Mouse (Mus musculus) frontal cortex, adult 2 months (tissue): ENCODE results near the gene Sfi1. TPM values are rescaled to one million over a fixed set of nuclear protein-coding genes. Genes with fewer than 3 reads are reported as not detected.
"Not testable (repeated sequence)": the region's sequence is repeated elsewhere in the genome, so short reads cannot be mapped to it uniquely, and the experiment has no call there.

ENCODE experiments used
- DNase-seq, 2 experiments: peaks; one replicate each; pipeline ENCODE4 v3.0.0; 2022; ENCODE audit warnings: low spot score in 1 of 2; ENCODE audit errors: extremely low spot score in 1 of 2
- polyA plus RNA-seq: library from polyadenylated mRNA; depleted of rRNA; stranded (reverse); fragments of >200 nt; gene quantifications from 2 replicates; pipeline ENCODE4 v1.2.3, GENCODE M21; 2012; rRNA removed

Gene Sfi1
- polyA plus RNA-seq, result 32.7 and 36.6 TPM in 2 replicates

DNA sequence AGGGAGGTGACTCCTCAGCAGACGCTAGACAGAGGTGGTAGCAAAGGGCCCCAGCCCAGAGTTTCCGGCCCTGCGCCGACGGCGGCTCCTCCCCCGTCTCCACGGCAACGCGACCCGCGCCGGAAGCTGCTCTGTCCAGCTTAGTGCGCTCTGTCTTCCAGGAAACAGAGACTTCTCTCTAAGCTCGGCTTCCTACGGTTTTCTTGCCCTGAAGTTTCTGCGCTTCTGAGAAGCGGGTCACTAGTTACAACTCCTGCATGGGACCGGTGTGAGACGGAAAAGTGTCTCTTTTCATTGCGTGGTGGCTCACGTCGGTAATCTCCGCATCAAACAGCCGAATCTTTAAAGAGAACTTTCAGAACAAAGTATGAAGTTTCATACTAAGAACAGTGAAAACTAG lies at the start of gene Sfi1:
Gene Sfi1 (minus strand): TSS at position 101 of the 400 bp plus-strand sequence.
- no peak for DNase-seq

DNA sequence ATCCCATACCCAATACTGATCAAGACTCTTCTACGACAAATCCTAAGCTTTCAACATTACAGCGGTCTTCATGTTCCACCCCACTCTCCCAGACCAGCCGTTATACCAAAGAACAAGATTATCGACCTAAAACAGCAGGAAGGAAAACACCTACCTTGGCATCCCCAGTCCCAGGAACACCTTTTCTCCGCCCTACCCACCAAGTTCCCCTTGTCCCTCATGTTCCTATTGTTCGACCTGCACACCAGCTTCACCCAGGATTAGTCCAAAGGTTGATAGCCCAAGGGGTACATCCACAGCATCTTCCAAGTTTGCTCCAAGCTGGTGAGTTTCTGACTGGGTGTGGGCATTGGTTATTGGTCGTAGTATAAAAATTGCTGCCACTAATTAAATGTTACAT lies 49.1 kb upstream of the Sfi1 start:
- DNase-seq, result no peak

DNA sequence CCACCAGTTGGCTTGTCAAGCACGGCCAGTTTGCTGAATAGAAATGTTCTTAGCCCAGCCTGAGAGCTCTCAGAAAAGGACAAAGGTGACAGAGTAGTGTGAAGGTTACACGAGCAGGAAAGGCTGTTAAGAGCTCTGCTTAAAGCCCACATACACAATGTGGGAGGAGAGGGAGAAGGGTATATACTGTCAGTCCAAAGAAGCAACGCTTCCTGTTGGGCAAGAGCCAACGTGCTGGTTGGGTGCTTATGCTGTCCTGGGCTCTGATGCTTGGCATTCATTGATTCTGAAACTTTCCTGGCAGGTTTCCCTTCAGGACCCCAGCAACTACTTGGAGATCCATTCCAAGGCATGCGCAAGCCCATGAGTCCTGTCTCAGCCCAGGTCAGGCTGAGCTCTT lies 42.0 kb upstream of the Sfi1 start:
- no peak for DNase-seq

DNA sequence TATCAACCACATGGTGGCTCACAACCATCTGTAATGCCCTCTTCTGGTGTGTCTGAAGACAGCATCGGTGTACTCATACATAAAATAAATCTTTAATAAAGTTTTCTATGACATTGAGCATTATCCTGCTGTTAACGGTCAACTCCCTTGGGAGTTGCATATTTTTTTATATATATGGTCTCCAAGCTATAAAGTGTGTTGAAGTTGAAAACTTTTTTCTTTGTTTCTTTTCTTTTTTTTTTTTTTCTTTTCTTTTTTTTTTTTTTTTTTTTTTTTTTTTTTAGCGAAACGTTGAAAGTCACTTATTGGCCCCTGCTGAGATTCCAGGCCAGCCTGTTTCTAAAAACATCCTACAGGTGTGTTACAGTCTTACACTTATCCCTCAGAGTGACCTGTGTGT lies 40.4 kb upstream of the Sfi1 start:
- DNase-seq, result no peak

DNA sequence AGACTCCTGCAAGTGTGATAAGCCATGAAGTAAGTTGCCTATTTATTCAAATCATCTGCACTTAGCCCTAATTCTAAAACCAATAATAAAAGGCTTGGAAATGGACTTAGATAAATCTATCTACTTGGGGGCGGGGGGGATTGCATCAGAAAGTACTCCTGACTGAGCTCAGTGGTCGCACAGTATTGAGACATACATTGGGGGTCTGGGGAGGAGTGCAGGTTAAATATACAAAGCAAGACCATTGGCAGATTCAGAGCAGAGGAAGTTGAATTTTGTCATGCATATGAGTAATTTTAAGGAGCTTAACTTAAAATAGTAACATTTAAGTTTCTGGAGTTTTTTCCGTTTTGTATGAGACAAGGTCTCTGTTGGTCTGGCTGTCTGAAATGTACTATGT lies 39.0 kb upstream of the Sfi1 start:
- no peak for DNase-seq

DNA sequence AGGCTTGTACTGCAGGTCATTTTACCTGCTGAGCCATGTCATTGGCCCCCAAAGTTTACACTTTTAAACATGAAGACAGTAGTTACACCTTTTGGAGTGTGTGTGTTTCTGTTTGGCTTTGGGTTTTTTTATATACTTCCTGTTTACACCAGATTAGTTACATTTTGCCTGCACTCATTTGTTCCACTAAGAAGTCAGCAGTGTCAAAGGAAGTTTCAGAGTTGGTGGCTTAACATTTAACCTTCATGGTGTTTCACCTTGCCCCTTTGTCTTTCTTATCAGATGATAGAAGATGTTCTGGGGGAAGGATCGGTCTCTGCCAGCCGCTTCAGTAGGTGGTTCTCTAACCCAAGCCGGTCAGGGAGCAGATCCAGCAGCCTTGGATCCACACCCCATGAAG lies 33.9 kb upstream of the Sfi1 start:
- DNase-seq, result no peak

DNA sequence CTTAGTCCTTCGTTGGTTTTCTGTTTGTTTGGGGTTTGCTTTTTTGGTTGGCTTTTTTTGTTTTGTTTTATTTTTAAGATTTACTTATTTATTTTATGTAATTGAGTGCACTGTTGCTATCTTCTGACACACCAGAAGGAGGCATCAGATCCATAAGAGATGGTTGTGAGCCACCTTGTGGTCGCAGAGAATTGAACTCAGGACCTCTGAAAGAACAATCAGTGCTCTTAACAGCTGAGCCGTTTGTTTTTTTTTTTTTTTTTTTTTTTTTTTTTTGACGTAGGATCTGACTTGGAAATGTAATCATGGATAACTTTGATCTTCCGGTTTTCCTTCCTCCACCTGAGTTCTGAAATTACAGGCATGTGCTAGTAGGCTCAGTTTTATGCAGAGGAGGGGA lies 29.8 kb upstream of the Sfi1 start:
- no peak for DNase-seq

DNA sequence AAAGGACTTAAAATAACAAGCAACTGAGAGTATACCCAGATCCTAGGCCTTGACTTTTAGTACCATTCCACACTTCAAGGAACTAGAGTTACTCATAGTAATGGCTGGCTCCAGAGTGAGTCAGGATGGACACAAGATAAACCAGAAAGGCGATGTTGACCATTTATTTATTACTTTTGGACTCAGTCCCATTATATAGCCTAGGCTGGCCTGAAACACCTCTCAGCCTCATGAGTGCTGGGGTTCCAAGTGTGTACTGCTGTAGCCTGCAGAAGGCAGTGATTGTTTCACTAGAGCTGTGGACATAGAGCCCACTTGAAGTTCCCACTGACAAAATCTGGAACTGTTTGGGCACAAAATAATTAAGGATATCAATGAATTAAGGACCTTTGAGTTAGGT lies 19.3 kb upstream of the Sfi1 start:
- DNase-seq, result no peak

DNA sequence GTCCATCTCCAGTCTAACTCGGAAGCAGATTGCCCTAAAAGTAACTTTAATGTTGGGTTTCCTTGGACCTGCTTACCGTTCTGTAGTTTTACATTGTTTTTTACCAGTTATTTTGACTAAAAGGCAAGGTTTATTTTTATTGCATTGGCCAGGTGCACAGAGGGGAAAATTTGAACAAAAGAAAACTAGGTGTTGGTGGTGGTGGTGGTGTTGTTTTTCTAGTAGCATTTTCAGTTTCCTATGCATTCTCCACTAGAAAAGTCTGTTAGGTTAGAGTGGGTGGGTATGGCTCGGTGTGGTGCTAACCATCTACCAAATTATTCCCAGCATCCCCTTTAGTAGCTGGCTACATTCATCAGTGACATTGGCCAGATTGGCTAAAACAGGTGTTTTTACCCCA lies 13.5 kb upstream of the Sfi1 start:
- DNase-seq, result no peak

DNA sequence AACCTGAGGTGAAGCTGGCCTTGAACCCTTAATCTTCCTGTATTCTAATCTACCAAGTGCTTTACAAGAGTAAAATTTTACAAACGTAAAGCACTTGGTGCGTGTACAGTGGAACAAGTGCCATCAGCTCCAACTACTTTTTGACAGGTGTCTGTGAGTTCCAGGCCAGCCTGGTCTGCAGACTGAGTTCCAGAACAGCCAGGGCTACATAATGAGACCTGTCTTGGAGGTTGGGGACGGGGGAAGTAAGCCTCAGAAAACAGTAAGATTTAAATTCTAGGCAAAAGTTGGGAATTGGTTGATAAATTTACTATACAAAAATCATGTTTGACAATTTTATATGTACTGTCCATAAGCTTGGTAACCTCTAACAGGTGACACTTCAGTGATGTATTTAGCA lies 11.9 kb upstream of the Sfi1 start:
- no peak for DNase-seq

DNA sequence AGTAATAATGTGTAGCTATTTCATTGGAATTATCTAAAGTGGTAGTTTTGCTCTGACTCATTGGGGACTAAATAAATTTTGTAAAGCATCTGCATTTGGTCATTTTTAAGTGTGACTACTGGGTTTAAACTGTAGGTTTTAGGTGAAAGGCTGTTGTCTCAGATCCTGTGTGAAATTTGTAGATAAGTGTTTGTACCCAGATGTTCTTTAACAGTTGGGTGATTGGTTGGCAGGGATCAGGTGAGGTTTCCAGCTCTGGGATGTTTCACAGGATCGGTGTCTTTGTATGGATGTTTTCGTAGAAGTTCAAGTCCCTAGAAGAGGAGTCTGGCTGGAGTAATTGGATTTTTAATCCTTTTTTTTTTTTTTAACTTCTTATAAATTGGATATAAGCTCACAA lies 10.5 kb upstream of the Sfi1 start:
- DNase-seq, result no peak

DNA sequence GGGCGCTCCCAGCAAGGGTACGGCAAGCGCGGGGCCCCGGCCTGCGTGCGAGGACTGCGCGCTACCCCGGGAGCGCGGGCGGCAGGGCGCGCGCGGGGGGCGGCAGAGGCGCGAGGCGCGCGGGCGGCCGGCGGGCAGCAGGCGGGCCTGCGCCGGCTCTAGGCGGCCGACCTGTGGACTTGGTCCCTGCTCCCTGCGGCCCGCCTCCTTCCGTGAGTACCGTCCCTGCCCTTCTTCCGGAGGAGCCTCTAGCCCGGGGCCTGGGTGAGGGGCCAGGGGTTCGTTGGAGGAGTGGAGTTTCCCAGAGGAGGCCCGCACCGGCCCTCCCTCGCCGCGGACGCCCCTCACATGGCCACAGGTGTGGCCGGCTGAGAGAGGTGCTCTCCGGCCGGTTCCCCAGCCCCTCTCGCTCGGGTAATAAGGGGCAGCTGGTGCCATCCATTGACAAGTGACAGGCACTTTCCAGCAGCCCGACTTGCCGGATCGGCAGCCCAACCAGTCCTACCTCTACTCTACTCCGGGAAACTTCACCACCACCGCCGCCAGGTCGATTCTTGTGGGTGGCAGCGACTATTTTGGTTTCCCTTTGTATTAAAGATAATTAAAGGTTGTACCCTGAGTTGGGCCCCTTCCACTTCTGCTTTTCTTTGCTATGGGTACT lies 9.6 kb upstream of the Sfi1 start:
- peak in 1 of 2 experiments; percentile 22 for DNase-seq

DNA sequence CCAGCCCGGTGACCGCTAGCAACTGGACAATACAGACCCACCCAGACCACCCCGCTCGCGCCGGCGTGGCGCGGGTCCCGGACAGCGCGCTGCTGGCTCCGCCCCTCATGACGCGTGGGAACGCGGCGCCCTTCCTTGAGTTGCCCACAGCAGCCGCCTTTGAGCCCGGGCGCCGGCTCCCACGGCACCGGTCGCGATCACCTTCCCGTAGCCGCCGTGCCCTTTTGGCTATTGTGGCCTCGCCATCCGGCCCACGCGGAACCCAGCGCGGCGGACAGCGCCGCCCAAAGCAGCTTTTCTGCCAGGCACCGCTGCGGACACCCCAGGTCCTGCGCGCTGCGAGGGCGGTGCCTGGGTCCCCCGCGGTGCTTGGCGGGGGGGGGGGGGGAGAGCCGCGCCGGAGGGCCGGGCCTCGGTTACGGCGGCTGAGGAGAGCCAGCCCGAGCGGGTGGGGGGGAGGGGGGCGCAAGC lies 9.0 kb upstream of the Sfi1 start, which contains the start of gene Eif4enif1:
Gene Eif4enif1 (plus strand): TSS at position 162 of the 471 bp plus-strand sequence.
- DNase-seq, result peak; percentile 79 to 86

DNA sequence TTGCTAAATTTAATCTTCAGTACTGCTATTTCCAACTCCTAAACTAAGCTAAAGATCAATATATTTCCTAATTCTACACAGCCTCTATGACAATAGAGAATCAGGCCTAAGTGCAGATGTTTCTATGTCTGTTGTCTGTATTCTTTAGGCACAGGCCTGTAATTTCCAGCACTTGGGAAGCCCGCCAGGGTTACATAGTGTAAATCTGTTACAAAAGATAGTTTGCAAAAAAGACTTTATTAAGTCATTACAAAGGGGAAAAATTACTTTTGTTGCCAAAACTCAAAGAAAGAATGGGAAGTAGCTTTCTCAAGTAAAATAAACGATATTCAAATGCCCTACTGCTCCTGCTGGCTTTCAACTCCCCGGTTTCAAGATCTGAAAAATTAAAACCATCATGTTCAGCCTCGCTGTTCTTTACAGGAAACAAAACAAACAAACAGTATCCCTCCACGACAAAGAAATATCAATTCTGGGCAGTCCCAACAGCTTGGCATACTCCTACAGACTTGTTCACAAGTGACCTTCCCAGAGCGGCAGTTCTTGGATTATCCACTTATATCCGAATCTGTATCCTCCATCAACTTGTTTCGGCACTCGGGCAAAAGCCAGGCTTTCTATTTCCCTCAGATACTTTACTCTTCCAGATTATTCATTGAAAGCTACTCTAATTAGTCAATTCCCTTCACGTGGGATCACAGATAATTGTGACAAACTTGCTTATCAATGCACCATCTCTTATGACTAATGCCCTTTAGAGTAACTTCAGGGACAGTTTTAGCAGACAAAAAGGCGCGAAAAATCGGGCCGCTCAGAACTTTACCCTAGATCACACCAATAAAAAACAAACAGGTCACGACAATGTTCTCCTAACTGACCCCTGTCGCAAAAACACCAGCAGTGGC lies 8.3 kb upstream of the Sfi1 start:
- no peak for DNase-seq

DNA sequence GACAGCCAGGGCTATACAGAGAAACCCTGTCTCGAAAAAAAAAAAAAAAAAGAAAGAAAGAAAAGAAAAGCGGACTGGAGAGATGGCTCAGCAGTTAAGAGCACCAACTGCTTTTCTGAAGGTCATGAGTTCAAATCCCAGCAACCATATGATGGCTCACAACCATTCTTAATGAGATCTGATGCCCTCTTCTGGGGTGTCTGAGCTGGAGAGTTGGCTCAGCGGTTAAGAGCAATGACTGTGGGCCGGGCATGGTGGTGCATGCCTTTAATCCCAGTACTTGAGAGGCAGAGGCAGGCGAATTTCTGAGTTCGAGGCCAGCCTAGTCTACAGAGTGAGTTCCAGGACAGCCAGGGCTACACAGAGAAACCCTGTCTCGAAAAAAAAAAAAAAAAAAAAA lies 7.4 kb upstream of the Sfi1 start:
- not testable (repeated sequence) for DNase-seq

DNA sequence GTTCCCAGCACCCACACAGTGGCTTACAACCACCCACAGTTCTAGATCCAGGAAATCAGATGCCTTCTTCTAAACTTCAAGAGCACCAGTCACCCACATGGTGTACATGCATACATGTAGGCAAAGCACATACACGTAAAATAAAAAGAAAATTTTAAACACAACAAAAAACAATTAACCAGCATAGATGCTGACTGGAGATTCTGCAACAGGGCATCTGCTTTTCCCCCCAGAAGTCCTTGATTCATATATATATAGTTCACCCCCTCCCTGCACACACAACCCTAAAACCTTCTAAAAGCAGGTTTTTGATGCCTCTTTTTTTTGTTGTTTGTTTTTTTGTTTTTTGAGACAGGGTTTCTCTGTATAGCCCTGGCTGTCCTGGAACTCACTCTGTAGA lies 10.6 kb downstream of the Sfi1 start:
- DNase-seq, result not testable (repeated sequence)

DNA sequence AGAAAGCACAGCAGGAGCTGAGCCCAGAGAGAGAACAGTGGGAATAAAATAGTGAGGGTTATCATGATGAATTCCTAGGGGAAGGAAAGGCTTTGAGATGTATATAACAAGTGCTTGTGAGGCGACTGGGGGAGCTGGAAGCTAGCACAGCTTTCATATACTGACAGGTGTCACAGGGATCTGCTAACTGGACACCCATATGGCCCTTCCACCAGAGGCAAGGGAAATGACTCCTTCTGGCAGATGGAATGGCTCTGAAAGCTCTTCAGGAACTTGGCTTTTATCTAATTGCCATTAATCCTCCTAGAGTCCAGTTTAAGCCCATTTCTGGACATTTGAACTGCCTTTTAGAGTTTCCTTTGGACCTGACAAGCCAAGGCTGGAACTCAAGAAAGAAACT lies 11.3 kb downstream of the Sfi1 start:
- DNase-seq, result not testable (repeated sequence)

DNA sequence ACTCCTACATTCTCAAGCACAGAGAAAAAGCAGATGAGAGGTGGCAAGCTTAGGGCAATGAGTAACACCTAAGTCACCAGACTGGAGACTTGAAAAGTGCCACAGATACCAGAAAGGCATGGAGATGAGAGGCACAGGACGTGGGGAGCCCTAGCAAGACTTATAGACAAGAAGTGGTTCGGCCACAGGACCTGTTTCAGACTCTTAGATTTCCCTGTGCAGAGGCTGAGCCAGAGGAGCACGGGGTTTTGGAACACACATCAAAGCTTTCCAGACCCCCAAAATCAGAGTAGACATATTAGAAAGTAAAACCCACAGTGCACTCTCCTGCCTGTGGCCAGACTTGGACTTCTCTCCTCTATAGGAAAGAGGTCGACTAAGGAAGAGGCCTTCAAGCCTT lies 12.0 kb downstream of the Sfi1 start:
- DNase-seq, result peak; percentile 41 to 85

DNA sequence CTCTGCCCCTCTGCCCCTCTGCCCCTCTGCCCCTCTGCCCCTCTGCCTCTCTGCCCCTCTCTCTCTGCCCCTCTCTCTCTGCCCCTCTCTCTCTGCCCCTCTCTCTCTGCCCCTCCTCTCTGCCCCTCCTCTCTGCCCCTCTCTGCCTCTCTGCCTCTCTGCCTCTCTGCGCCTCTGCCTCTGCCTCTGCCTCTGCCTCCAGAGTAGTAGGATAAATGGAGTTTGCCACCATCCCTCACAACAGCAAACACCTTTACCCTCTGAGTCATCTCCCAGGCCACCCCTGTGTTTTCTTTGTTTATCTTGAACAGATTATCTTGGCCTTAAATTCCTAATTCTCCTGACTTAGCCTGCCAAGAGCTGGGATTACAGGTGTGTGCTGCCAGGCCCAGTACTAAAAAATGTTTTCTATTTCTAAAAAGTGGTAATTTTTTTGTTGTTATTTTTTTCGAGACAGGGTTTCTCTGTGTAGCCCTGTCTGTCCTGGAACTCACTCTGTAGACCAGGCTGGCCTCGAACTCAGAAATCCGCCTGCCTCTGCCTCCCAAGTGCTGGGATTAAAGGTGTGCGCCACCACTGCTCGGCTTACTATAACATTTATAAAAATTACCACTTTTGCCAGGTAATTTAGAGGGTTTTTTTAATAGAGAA lies 12.6 kb downstream of the Sfi1 start:
- not testable (repeated sequence) for DNase-seq

DNA sequence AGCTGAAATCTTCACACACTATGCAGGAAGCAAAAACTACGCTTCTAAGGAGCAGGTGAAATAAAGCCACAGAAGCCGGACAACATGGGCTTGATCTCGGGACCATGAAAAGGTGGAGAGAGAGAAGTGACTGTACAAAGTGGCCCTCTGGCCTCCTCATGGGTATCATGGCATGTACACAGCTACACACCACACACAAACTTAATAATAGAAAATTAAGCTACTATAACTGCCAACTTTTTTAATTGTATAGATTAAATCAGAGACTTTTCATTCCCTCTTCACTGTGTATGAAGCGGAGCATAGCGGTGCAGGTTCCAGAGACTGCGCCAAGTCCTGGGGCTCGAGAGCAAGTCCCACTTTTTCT lies 13.6 kb downstream of the Sfi1 start:
- not testable (repeated sequence) for DNase-seq

DNA sequence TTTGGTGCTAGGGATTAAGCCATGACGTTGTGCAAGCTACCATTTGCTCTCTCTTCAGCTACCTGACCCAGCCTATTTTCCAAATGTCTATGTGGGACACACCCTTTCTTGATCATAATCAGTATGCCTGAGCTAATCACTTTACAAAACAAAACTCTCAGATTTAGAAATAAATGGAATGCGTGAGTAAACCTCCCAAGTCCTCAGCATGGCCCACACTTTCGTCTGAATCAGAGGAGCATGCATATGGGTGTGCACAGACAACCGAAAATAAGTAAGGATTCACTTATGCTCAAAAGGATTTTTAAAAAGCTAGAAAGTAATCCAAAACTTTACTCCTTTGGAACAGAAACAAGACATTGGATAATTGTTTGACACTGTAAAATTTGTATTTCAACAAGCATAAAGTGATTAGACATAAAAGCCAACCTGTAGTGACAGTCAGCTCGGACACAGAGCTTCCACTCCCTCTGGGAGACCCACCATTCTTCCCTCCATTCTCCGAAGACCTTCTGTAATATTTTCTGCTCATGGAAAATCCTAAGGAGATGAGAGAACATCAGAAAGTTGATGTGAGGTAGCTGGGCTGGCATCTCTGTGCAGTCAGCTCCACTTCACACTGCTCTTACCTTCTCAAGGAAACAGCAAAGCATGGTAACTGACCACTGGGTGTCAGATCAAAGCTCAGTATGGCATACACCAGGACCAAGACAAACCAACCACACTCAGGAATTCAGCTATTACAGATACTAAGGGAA lies 14.1 kb downstream of the Sfi1 start:
- not testable (repeated sequence) for DNase-seq
